8 mouse cellular contexts compared by ENCODE assay signal in the genomic region with DNA sequence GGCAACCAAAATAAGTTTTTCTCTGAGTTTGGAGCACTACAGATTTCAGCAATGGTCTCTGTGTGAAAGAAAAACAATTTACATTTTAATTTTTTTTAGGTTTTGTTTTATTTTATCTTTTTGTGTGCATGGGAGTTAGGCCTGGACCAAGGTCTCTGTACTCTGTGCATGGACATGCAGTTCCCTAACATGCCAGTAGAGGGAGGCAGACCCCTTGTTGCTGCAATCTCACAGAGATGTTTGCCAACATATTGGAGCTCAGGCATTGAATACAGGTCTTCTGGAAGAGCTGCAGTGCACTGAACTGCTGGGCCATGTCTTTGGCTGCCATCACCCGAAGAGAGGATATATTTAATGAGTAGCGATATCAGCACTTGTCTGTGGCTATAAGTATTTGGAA. TPM values are rescaled to one million over a fixed set of nuclear protein-coding genes. Genes with fewer than 3 reads are reported as not detected.
DNase-seq lines count a peak whose midpoint lies in the region; ATAC-seq lines count a peak whose summit lies in the region.

No protein-coding gene starts in this region.

- peak; percentile 85 for ATAC-seq in common myeloid progenitor, adult 5-6 weeks (replicated peaks; ENCODE audit: low read depth, poor library complexity, severe bottlenecking)

- DNase-seq in adipocyte (ENCODE audit: low spot score), result peak; percentile 67
- DNase-seq in frontal cortex, postnatal 36 days (ENCODE audit: low spot score in 2 of 2), result peak; percentile 43 to 77
- DNase-seq in induced T-regulatory cell, adult 2 months (ENCODE audit: low read depth), result peak; percentile 64
- peak; percentile 52 to 57 for DNase-seq in layer of hippocampus, postnatal 14 days (ENCODE audit: low spot score in 2 of 2)
- DNase-seq in lung, postnatal 36 days, result peak; percentile 61
- peak; percentile 34 for DNase-seq in retina, postnatal 7 days (ENCODE audit: low read depth, low spot score)
- DNase-seq in yolk sac, embryonic 10.5 days (ENCODE audit: low spot score), result peak; percentile 15

RNA-seq across cellular contexts. Expression of a gene that starts 29.1 kb away (rescaled TPM):
- total RNA-seq in common myeloid progenitor, adult 5-6 weeks (2017), result 0.05 and 0.87 TPM in 2 replicates
- not detected for total RNA-seq in layer of hippocampus, postnatal 14 days (2021)

RNA-seq across cellular contexts. Expression of a gene that starts 58.0 kb away (rescaled TPM):
- total RNA-seq in common myeloid progenitor, adult 5-6 weeks (2017), result not detected in 2 replicates
- not detected for total RNA-seq in layer of hippocampus, postnatal 14 days (2021)

Comparison
In these comparisons a context has a peak if more than half of its experiments do, and no peak if none do; other contexts are left out.
1. Peak in every context shown above with its lines: DNase-seq and ATAC-seq.
2. DNase-seq: peak in every context shown above with its lines; median percentile 67 in adipocyte; 64 in induced T-regulatory cell, adult 2 months; 61 in lung, postnatal 36 days; 60 in frontal cortex, postnatal 36 days; 54 in layer of hippocampus, postnatal 14 days; 34 in retina, postnatal 7 days; 15 in yolk sac, embryonic 10.5 days.